ENCODE assay signal across 21 mouse cellular contexts in genomic region chr11:89945159-89945558, GRCm38 (mm10).
"Had no signal": no experiment of that assay in that cellular context is flagged by ENCODE, and none has a peak within 500 bp of the region (broad histone marks: within the 10 kb centered on the region; RNA-seq: fewer than 3 reads in every experiment).

No protein-coding gene starts in this region.

- H3K9me3 ChIP-seq: liver, embryonic 13.5 days; midbrain, embryonic 15.5 days; neural tube, embryonic 13.5 days had no signal

- H3K4me3 ChIP-seq: layer of hippocampus, adult 2 months; left cerebral cortex, adult 2 months; liver, embryonic 13.5 days; midbrain, embryonic 15.5 days; myocyte; neural tube, embryonic 13.5 days had no signal

- DNase-seq: kidney, postnatal 25 days; layer of hippocampus, adult 9-11 months; layer of hippocampus, postnatal 36 days; liver, embryonic 13.5 days; lung, adult 2 months; lung, postnatal 14 days; lung, postnatal 4 days; right cerebral cortex, adult 18-20 months; right cerebral cortex, postnatal 14 days; right cerebral cortex, postnatal 4 days; thymus, adult 2 months; thymus, postnatal 14 days; thymus, postnatal 4 days had no signal

- H3K27me3 ChIP-seq: liver, embryonic 13.5 days; midbrain, embryonic 15.5 days; neural tube, embryonic 13.5 days had no signal

- H3K4me2 ChIP-seq: liver, embryonic 13.5 days; midbrain, embryonic 11.5 days; midbrain, embryonic 15.5 days; neural tube, embryonic 13.5 days had no signal

- H3K27ac ChIP-seq: kidney, postnatal 0 days; layer of hippocampus, adult 2 months; left cerebral cortex, adult 2 months; liver, embryonic 13.5 days; midbrain, embryonic 15.5 days; neural tube, embryonic 13.5 days; stomach, postnatal 0 days had no signal

- H3K36me3 ChIP-seq: liver, embryonic 13.5 days; midbrain, embryonic 15.5 days; neural tube, embryonic 13.5 days had no signal

- H3K4me1 ChIP-seq: liver, embryonic 13.5 days; midbrain, embryonic 15.5 days had no signal

- H3K9ac ChIP-seq: liver, embryonic 13.5 days; midbrain, embryonic 15.5 days; neural tube, embryonic 13.5 days had no signal

- ATAC-seq: midbrain, embryonic 15.5 days had no signal
